1 mouse cellular context compared by ENCODE assay signal in genomic region chr1:165768894-165769512, GRCm38 (mm10).
TF ChIP-seq lines count a peak whose summit lies in the region.

No protein-coding gene starts in this region.

TF ChIP-seq in MEL, 35 proteins besides CTCF, POLR2A, EP300 and RAD21 (continued from another document):
- TF ChIP-seq JUND (IDR thresholded peaks at IDR 0.05; ENCODE audit: low read depth, low read length) = no peak
- TF ChIP-seq MYC (IDR thresholded peaks at IDR 0.05; ENCODE audit: low read depth, low read length) = peak; percentile 79; the same call in 1 of the 2 replicates
- TF ChIP-seq USF2 (IDR thresholded peaks at IDR 0.05; ENCODE audit: borderline replicate concordance in 1 of 2, insufficient read depth in 1 of 2, low read depth in 1 of 2, low read length in 2 of 2) = peak; percentile 47 to 87
- TF ChIP-seq ZNF384 (IDR thresholded peaks at IDR 0.05; ENCODE audit: low read depth, low read length) = 0 out of 2 replicates have a peak, but pooled peaks have one; percentile 19
- peak; percentile 84 for TF ChIP-seq MAFK (IDR thresholded peaks at IDR 0.05; ENCODE audit: borderline replicate concordance, low read depth, low read length)
- TF ChIP-seq GABPA (IDR thresholded peaks at IDR 0.05; ENCODE audit: low read depth, low read length) = peak; percentile 93
- no peak for TF ChIP-seq ZMIZ1 (IDR thresholded peaks at IDR 0.05; ENCODE audit: low read depth, low read length)
- TF ChIP-seq KAT2A (conservative IDR thresholded peaks at IDR 0.05; ENCODE audit: low read depth, low read length) = no peak
- no peak for TF ChIP-seq NRF1 (IDR thresholded peaks at IDR 0.05; ENCODE audit: insufficient read depth, low read depth, low read length, poor library complexity, severe bottlenecking)
- TF ChIP-seq RCOR1 (IDR thresholded peaks at IDR 0.05; ENCODE audit: low read depth, low read length) = peak; percentile 38
- peak; percentile 94 for TF ChIP-seq USF1 (IDR thresholded peaks at IDR 0.05; ENCODE audit: low read depth, low read length)
- no peak for TF ChIP-seq MEF2A (IDR thresholded peaks at IDR 0.05; ENCODE audit: extremely low read depth, insufficient replicate concordance, low read depth, low read length, poor library complexity, severe bottlenecking)
- TF ChIP-seq TAL1 (IDR thresholded peaks at IDR 0.05; ENCODE audit: low read length) = peak; percentile 69
